Mouse (Mus musculus) embryonic facial prominence, embryonic 12.5 days (tissue): ENCODE data around the gene Espl1. TPM values are rescaled to one million over a fixed set of nuclear protein-coding genes. Genes with fewer than 3 reads are reported as not detected.

Experiments used
- ATAC-seq: fragments of 200-750 bp; cut with Nextera tagmentation; 2 replicates; pipeline ENCODE4 v1.8.0; 2017; ENCODE audit not compliant: insufficient number of reproducible peaks, insufficient read depth, low FRiP score, low TSS enrichment
- H3K27ac ChIP-seq: fragments of 300-500 bp; sonication (generic); 2 replicates; pipeline ENCODE4 v1.5.1; 2016; ENCODE audit warnings: mild to moderate bottlenecking
- H3K27me3 ChIP-seq: fragments of 300-500 bp; sonication (generic); 2 replicates; pipeline ENCODE4 v1.6.1; 2016; ENCODE audit warnings: mild to moderate bottlenecking, moderate library complexity
- H3K36me3 ChIP-seq: fragments of 300-500 bp; sonication (generic); 2 replicates; pipeline ENCODE4 v1.6.1; 2016; ENCODE audit warnings: mild to moderate bottlenecking
- H3K4me1 ChIP-seq: fragments of 300-500 bp; sonication (generic); 2 replicates; pipeline ENCODE4 v1.6.1; 2016
- H3K4me2 ChIP-seq: fragments of 300-500 bp; sonication (generic); replicated peaks from 2 replicates; pipeline ENCODE4 v1.6.1; 2016; ENCODE audit warnings: mild to moderate bottlenecking, moderate library complexity
- H3K4me3 ChIP-seq: fragments of 300-500 bp; sonication (generic); 2 replicates; pipeline ENCODE4 v1.5.1; 2016; ENCODE audit warnings: mild to moderate bottlenecking
- H3K9ac ChIP-seq: fragments of 300-500 bp; sonication (generic); 2 replicates; pipeline ENCODE4 v1.6.1; 2016; ENCODE audit warnings: mild to moderate bottlenecking, moderate library complexity
- H3K9me3 ChIP-seq: fragments of 300-500 bp; sonication (generic); 2 replicates; pipeline ENCODE4 v1.6.1; 2016; ENCODE audit warnings: mild to moderate bottlenecking, moderate library complexity
- WGBS: fragments of 180-500 bp; shearing (Covaris S2); methylation state at CpG from one replicate; pipeline ENCODE4 v1.1.7; 2016; 5-methylcytosine and 5-hydroxymethylcytosine counted together
- polyA plus RNA-seq: library from polyadenylated mRNA; unstranded; fragments of >200 nt; fragmentation: Nextera tagmentation; extraction: Ambion mirVana; gene quantifications from 2 replicates; pipeline ENCODE4 v1.2.1, GENCODE M21; 2016

Espl1 gene
- polyA plus RNA-seq, result 36.1 and 37.1 TPM in 2 replicates

- Histone ChIP-seq H3K27ac (peak within 1 kb of the TSS; percentile 50; the same call in 1 of the 2 replicates), H3K9me3 (no peaks in the 10 kb centered on the region), H3K4me3 (peak within 1 kb of the TSS; percentile 82), H3K4me2 (peak within 1 kb of the TSS; percentile 91), H3K9ac (peak within 1 kb of the TSS; percentile 65), H3K27me3 (no peaks in the 10 kb centered on the region), H3K4me1 (0 out of 2 replicates have a peak, but pooled peaks cover 9% of the 10 kb centered on the region), H3K36me3 (peaks cover 22% of the 10 kb centered on the region)
- peak; percentile 95 for ATAC-seq
- 7% methylated on average over 25 of the region's 25 CpGs for WGBS
Measured at GRCm38 (mm10) chr15:102295633-102296367, at the start of gene Espl1. Gene Espl1, plus strand, starts transcription at chr15:102296266.

GRCm38 (mm10) chr15:102246866-102247251, 49.2 kb upstream of the Espl1 start:
- H3K4me3 ChIP-seq, result peak overlapping the region; percentile 60
- peak overlapping the region; percentile 64 for H3K9ac ChIP-seq
- H3K4me1 ChIP-seq, result peaks cover 67% of the 10 kb centered on the region
- no peaks in the 10 kb centered on the region for H3K9me3 ChIP-seq
- under 1% methylated on average over 35 of the region's 35 CpGs for WGBS
- peaks cover 19% of the 10 kb centered on the region for H3K36me3 ChIP-seq
- peak; percentile 23 for ATAC-seq
- peak overlapping the region; percentile 99 for H3K27ac ChIP-seq
- H3K27me3 ChIP-seq, result no peaks in the 10 kb centered on the region
- H3K4me2 ChIP-seq, result peak overlapping the region; percentile 93

- Histone ChIP-seq H3K36me3 (peaks cover 21% of the 10 kb centered on the region), H3K4me2 (peak overlapping the region; percentile 93), H3K27ac (peak overlapping the region; percentile 99), H3K4me1 (peaks cover 68% of the 10 kb centered on the region), H3K27me3 (no peaks in the 10 kb centered on the region), H3K9me3 (no peaks in the 10 kb centered on the region), H3K9ac (peak overlapping the region; percentile 64), H3K4me3 (peak overlapping the region; percentile 60)
- peak; percentile 12; the same call in 1 of the 2 replicates for ATAC-seq
- WGBS, result under 1% methylated on average over 64 of the region's 65 CpGs
Measured at GRCm38 (mm10) chr15:102247252-102248130, 48.6 kb upstream of the Espl1 start.

GRCm38 (mm10) chr15:102248131-102248811, 47.8 kb upstream of the Espl1 start:
- Histone ChIP-seq H3K4me2 (peak overlapping the region; percentile 93), H3K36me3 (peaks cover 24% of the 10 kb centered on the region), H3K27me3 (no peaks in the 10 kb centered on the region), H3K9ac (peak overlapping the region; percentile 64), H3K4me3 (peak overlapping the region; percentile 60), H3K4me1 (peaks cover 66% of the 10 kb centered on the region), H3K9me3 (no peaks in the 10 kb centered on the region), H3K27ac (peak overlapping the region; percentile 99)
- ATAC-seq, result peak; percentile 28; the same call in 1 of the 2 replicates
- WGBS, result 2% methylated on average over 8 of the region's 8 CpGs

GRCm38 (mm10) chr15:102248812-102249191, 47.3 kb upstream of the Espl1 start:
- peak overlapping the region; percentile 99 for H3K27ac ChIP-seq
- H3K36me3 ChIP-seq, result peaks cover 30% of the 10 kb centered on the region
- H3K9ac ChIP-seq, result peak overlapping the region; percentile 33
- H3K9me3 ChIP-seq, result no peaks in the 10 kb centered on the region
- no peaks in the 10 kb centered on the region for H3K27me3 ChIP-seq
- peak overlapping the region; percentile 60 for H3K4me3 ChIP-seq
- H3K4me1 ChIP-seq, result peaks cover 64% of the 10 kb centered on the region
- peak overlapping the region; percentile 93 for H3K4me2 ChIP-seq
- ATAC-seq, result 0 out of 2 replicates have a peak, but pooled peaks have one; percentile 0
- 0% methylated on average over 1 of the region's 3 CpGs for WGBS

- Histone ChIP-seq H3K36me3 (peaks cover 31% of the 10 kb centered on the region), H3K27ac (peak overlapping the region; percentile 99), H3K4me2 (peak overlapping the region; percentile 93), H3K9me3 (no peaks in the 10 kb centered on the region), H3K4me1 (peaks cover 59% of the 10 kb centered on the region), H3K4me3 (peak overlapping the region; percentile 60), H3K9ac (peak overlapping the region; percentile 48), H3K27me3 (no peaks in the 10 kb centered on the region)
- 3% methylated on average over 10 of the region's 13 CpGs for WGBS
- peak; percentile 35 for ATAC-seq
Measured at GRCm38 (mm10) chr15:102249251-102249691, 46.8 kb upstream of the Espl1 start.

- 23% methylated on average over 9 of the region's 9 CpGs for WGBS
- no peaks in the 10 kb centered on the region for H3K9me3 ChIP-seq
- peaks cover 31% of the 10 kb centered on the region for H3K36me3 ChIP-seq
- H3K9ac ChIP-seq, result peak overlapping the region; percentile 48
- H3K27me3 ChIP-seq, result no peaks in the 10 kb centered on the region
- H3K27ac ChIP-seq, result peak overlapping the region; percentile 99
- H3K4me2 ChIP-seq, result peak overlapping the region; percentile 93
- peaks cover 59% of the 10 kb centered on the region for H3K4me1 ChIP-seq
- H3K4me3 ChIP-seq, result peak overlapping the region; percentile 60
- no peak for ATAC-seq
Measured at GRCm38 (mm10) chr15:102249967-102250366, 46.1 kb upstream of the Espl1 start.

- Histone ChIP-seq H3K9me3 (no peaks in the 10 kb centered on the region), H3K4me1 (peaks cover 62% of the 10 kb centered on the region), H3K4me3 (no peak overlapping the region), H3K9ac (no peak overlapping the region), H3K27me3 (no peaks in the 10 kb centered on the region), H3K4me2 (peak overlapping the region; percentile 93; the same call in 1 of the 2 replicates), H3K27ac (peak overlapping the region; percentile 99), H3K36me3 (peaks cover 31% of the 10 kb centered on the region)
- WGBS, result 46% methylated on average over 5 of the region's 5 CpGs
- no peak for ATAC-seq
Measured at GRCm38 (mm10) chr15:102250521-102250920, 45.5 kb upstream of the Espl1 start.

GRCm38 (mm10) chr15:102255547-102256255, 40.4 kb upstream of the Espl1 start:
- Histone ChIP-seq H3K4me1 (peaks cover 70% of the 10 kb centered on the region), H3K36me3 (peaks cover 27% of the 10 kb centered on the region), H3K27ac (peak overlapping the region; percentile 99), H3K4me3 (peak overlapping the region; percentile 73), H3K27me3 (no peaks in the 10 kb centered on the region), H3K4me2 (peak overlapping the region; percentile 84), H3K9ac (peak overlapping the region; percentile 95), H3K9me3 (no peaks in the 10 kb centered on the region)
- WGBS, result 18% methylated on average over 12 of the region's 14 CpGs
- ATAC-seq, result peak; percentile 28; the same call in 1 of the 2 replicates

- H3K4me1 ChIP-seq, result peaks cover 62% of the 10 kb centered on the region
- 2% methylated on average over 22 of the region's 22 CpGs for WGBS
- H3K36me3 ChIP-seq, result peaks cover 18% of the 10 kb centered on the region
- no peaks in the 10 kb centered on the region for H3K9me3 ChIP-seq
- ATAC-seq, result no peak
- H3K9ac ChIP-seq, result peak overlapping the region; percentile 95
- H3K27ac ChIP-seq, result peak overlapping the region; percentile 99
- peak overlapping the region; percentile 84 for H3K4me2 ChIP-seq
- H3K27me3 ChIP-seq, result no peaks in the 10 kb centered on the region
- peak overlapping the region; percentile 73 for H3K4me3 ChIP-seq
Measured at GRCm38 (mm10) chr15:102256431-102257201, 39.5 kb upstream of the Espl1 start.
